26 mouse cellular contexts compared by ENCODE assay signal in the genomic region with DNA sequence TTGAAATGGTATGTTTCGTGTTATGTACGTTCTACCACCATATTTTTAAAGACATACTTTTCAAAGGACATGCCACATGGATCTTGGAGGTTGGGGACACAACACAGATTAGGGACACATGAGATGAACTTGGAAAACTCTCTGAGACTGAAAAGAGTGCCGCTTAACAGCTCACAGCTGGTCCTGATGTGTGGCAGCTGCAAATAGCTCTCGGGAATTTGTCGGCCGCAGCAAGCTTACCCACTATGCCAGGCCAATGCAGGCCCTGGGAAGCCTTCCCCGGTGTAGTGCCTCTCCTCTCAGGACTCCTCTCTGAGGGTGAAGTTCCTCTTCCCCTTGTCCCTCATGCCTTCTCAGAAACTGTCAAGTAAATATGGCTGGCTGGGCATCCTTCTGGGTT. TPM values are rescaled to one million over a fixed set of nuclear protein-coding genes. Genes with fewer than 3 reads are reported as not detected.
DNase-seq lines count a peak whose midpoint lies in the region; ATAC-seq and TF ChIP-seq lines count a peak whose summit lies in the region.
"Had no signal": no experiment of that assay in that cellular context is flagged by ENCODE, and none has a peak within 500 bp of the region (broad histone marks: within the 10 kb centered on the region; RNA-seq: fewer than 3 reads in every experiment).

No protein-coding gene starts in this region.

- no peak overlapping the region for H3K4me3 ChIP-seq in heart, embryonic 10.5 days
- H3K4me3 ChIP-seq in heart, embryonic 12.5 days, result no peak overlapping the region
- H3K4me3 ChIP-seq in spleen, adult 2 months (ENCODE audit: extremely low read depth, insufficient read depth, insufficient read length), result no peak overlapping the region
- no peak overlapping the region for H3K4me3 ChIP-seq in hindbrain, embryonic 13.5 days
- H3K4me3 ChIP-seq: erythroblast, embryonic 14.5 days; forebrain, embryonic 13.5 days; intestine, embryonic 15.5 days; limb, embryonic 10.5 days; midbrain, embryonic 10.5 days; myocyte had no signal

- no peaks in the 10 kb centered on the region for H3K9me3 ChIP-seq in heart, embryonic 10.5 days
- no peaks in the 10 kb centered on the region for H3K9me3 ChIP-seq in heart, embryonic 12.5 days (replicated peaks)
- no peaks in the 10 kb centered on the region for H3K9me3 ChIP-seq in hindbrain, embryonic 13.5 days
- H3K9me3 ChIP-seq: forebrain, embryonic 13.5 days; G1E; intestine, embryonic 15.5 days; limb, embryonic 10.5 days; midbrain, embryonic 10.5 days had no signal

- ATAC-seq in heart, embryonic 12.5 days (ENCODE audit: insufficient number of reproducible peaks, low FRiP score), result no peak
- no peak for ATAC-seq in hindbrain, embryonic 13.5 days (ENCODE audit: low FRiP score)
- ATAC-seq: forebrain, embryonic 13.5 days; hindbrain, embryonic 16.5 days; intestine, embryonic 15.5 days; midbrain, embryonic 16.5 days; Patski had no signal

- no peak overlapping the region for H3K4me2 ChIP-seq in heart, embryonic 12.5 days
- no peak overlapping the region for H3K4me2 ChIP-seq in hindbrain, embryonic 13.5 days
- H3K4me2 ChIP-seq: forebrain, embryonic 13.5 days; intestine, embryonic 15.5 days had no signal

- TF ChIP-seq POLR2A in spleen, adult 2 months (IDR thresholded peaks at IDR 0.05; ENCODE audit: low read depth, low read length), result no peak

- peaks cover 10% of the 10 kb centered on the region; the same call in 1 of the 2 replicates for H3K36me3 ChIP-seq in heart, embryonic 10.5 days
- peaks cover 12% of the 10 kb centered on the region for H3K36me3 ChIP-seq in heart, embryonic 12.5 days
- no peaks in the 10 kb centered on the region for H3K36me3 ChIP-seq in spleen, adult 2 months (ENCODE audit: control insufficient read depth, insufficient read depth, low read length)
- H3K36me3 ChIP-seq in hindbrain, embryonic 13.5 days, result peaks cover 14% of the 10 kb centered on the region
- H3K36me3 ChIP-seq: intestine, embryonic 15.5 days had no signal

- H3K27me3 ChIP-seq in heart, embryonic 10.5 days (ENCODE audit: insufficient read depth, poor library complexity, severe bottlenecking), result no peaks in the 10 kb centered on the region
- H3K27me3 ChIP-seq in heart, embryonic 12.5 days (replicated peaks), result no peaks in the 10 kb centered on the region
- no peaks in the 10 kb centered on the region for H3K27me3 ChIP-seq in spleen, adult 2 months (ENCODE audit: control insufficient read depth, insufficient read depth, low read length)
- no peaks in the 10 kb centered on the region for H3K27me3 ChIP-seq in hindbrain, embryonic 13.5 days
- H3K27me3 ChIP-seq: CH12.LX; forebrain, embryonic 13.5 days; intestine, embryonic 15.5 days; Patski had no signal

- 0 out of 2 replicates have a peak overlapping the region, but pooled peaks have one; percentile 25 for H3K27ac ChIP-seq in heart, embryonic 10.5 days
- no peak overlapping the region for H3K27ac ChIP-seq in heart, embryonic 12.5 days (ENCODE audit: poor library complexity, severe bottlenecking)
- H3K27ac ChIP-seq in spleen, adult 2 months (ENCODE audit: insufficient read depth, low read length), result peak overlapping the region; percentile 57; the same call in 1 of the 2 replicates
- H3K27ac ChIP-seq in hindbrain, embryonic 13.5 days, result no peak overlapping the region
- H3K27ac ChIP-seq: forebrain, embryonic 13.5 days; intestine, embryonic 15.5 days; limb, embryonic 10.5 days; midbrain, embryonic 10.5 days had no signal

- no peak overlapping the region for H3K9ac ChIP-seq in heart, embryonic 12.5 days
- no peak overlapping the region for H3K9ac ChIP-seq in hindbrain, embryonic 13.5 days
- H3K9ac ChIP-seq: forebrain, embryonic 13.5 days; intestine, embryonic 15.5 days had no signal

- 65% methylated on average over 7 of the region's 7 CpGs for WGBS in heart, embryonic 10.5 days
- WGBS in heart, embryonic 12.5 days, result 66% methylated on average over 7 of the region's 7 CpGs
- 54% methylated on average over 7 of the region's 7 CpGs for WGBS in spleen, adult 2 months
- 83% methylated on average over 7 of the region's 7 CpGs for WGBS in hindbrain, embryonic 13.5 days

- no peak for TF ChIP-seq CTCF in spleen, adult 2 months (IDR thresholded peaks at IDR 0.05; ENCODE audit: extremely low read depth, insufficient read depth, insufficient read length, insufficient replicate concordance)

- no peak for DNase-seq in heart, embryonic 10.5 days (ENCODE audit: low spot score)
- DNase-seq in spleen, adult 2 months (ENCODE audit: low read depth in 1 of 2, low spot score in 2 of 2), result no peak
- DNase-seq in spleen, adult 12 weeks (ENCODE audit: low spot score), result no peak
- DNase-seq in lung, postnatal 14 days, result peak; percentile 51
- no peak for DNase-seq in ovary, postnatal 14 days (ENCODE audit: low spot score)
- DNase-seq: adrenal gland, postnatal 36 days; cerebellum, adult 11 months; cerebellum, adult 9-11 months; gastrocnemius, postnatal 10 days; heart, adult 18-20 months; kidney, adult 9 months; kidney, postnatal 14 days; right cerebral cortex, adult 18-20 months had no signal

- H3K4me1 ChIP-seq in heart, embryonic 10.5 days, result peaks cover 53% of the 10 kb centered on the region
- H3K4me1 ChIP-seq in heart, embryonic 12.5 days (replicated peaks), result peaks cover 52% of the 10 kb centered on the region
- H3K4me1 ChIP-seq in spleen, adult 2 months (ENCODE audit: control insufficient read depth, insufficient read depth, insufficient read length), result peaks cover 14% of the 10 kb centered on the region
- no peaks in the 10 kb centered on the region; the same call in 1 of the 2 replicates for H3K4me1 ChIP-seq in hindbrain, embryonic 13.5 days (replicated peaks)
- H3K4me1 ChIP-seq: forebrain, embryonic 13.5 days; intestine, embryonic 15.5 days had no signal

RNA-seq across cellular contexts. Expression of a gene that starts 8.3 kb away (rescaled TPM):
- polyA plus RNA-seq in heart, embryonic 10.5 days (2016; fragmentation: Nextera tagmentation; extraction: Ambion mirVana), result 22.5 and 26.0 TPM in 2 replicates
- 17.7 and 18.4 TPM in 2 replicates for polyA plus RNA-seq in heart, embryonic 12.5 days (2016; fragmentation: Nextera tagmentation; extraction: Ambion mirVana)
- polyA plus RNA-seq in spleen, adult 2 months (2012; rRNA removed), result 4.9 and 5.7 TPM in 2 replicates
- polyA plus RNA-seq in hindbrain, embryonic 13.5 days (2015; fragmentation: Nextera tagmentation; extraction: Ambion mirVana), result 20.2 and 21.5 TPM in 2 replicates

RNA-seq across cellular contexts. Expression of a gene that starts 10.9 kb away (rescaled TPM):
- 0.53 and 0.62 TPM in 2 replicates for polyA plus RNA-seq in heart, embryonic 10.5 days (2016; fragmentation: Nextera tagmentation; extraction: Ambion mirVana)
- polyA plus RNA-seq in heart, embryonic 12.5 days (2016; fragmentation: Nextera tagmentation; extraction: Ambion mirVana), result 0.39 and 0.46 TPM in 2 replicates
- 0.82 and 1.1 TPM in 2 replicates for polyA plus RNA-seq in spleen, adult 2 months (2012; rRNA removed)
- 0.78 and 0.92 TPM in 2 replicates for polyA plus RNA-seq in hindbrain, embryonic 13.5 days (2015; fragmentation: Nextera tagmentation; extraction: Ambion mirVana)
- polyA plus RNA-seq: erythroblast, embryonic 14.5 days had no signal

RNA-seq across cellular contexts. Expression of a gene that starts 28.9 kb away (rescaled TPM):
- polyA plus RNA-seq in heart, embryonic 10.5 days (2016; fragmentation: Nextera tagmentation; extraction: Ambion mirVana), result 68.4 and 77.5 TPM in 2 replicates
- polyA plus RNA-seq in heart, embryonic 12.5 days (2016; fragmentation: Nextera tagmentation; extraction: Ambion mirVana), result 72.3 and 78.7 TPM in 2 replicates
- 26.9 and 32.5 TPM in 2 replicates for polyA plus RNA-seq in spleen, adult 2 months (2012; rRNA removed)
- polyA plus RNA-seq in hindbrain, embryonic 13.5 days (2015; fragmentation: Nextera tagmentation; extraction: Ambion mirVana), result 173 and 174 TPM in 2 replicates

RNA-seq across cellular contexts. Expression of a gene that starts 37.3 kb away (rescaled TPM):
- polyA plus RNA-seq in heart, embryonic 10.5 days (2016; fragmentation: Nextera tagmentation; extraction: Ambion mirVana), result 2.4 and 6.6 TPM in 2 replicates
- 23.7 and 26.3 TPM in 2 replicates for polyA plus RNA-seq in heart, embryonic 12.5 days (2016; fragmentation: Nextera tagmentation; extraction: Ambion mirVana)
- polyA plus RNA-seq in spleen, adult 2 months (2012; rRNA removed), result 188 and 204 TPM in 2 replicates
- polyA plus RNA-seq in hindbrain, embryonic 13.5 days (2015; fragmentation: Nextera tagmentation; extraction: Ambion mirVana), result 9.3 and 12.6 TPM in 2 replicates

RNA-seq across cellular contexts. Expression of a gene that starts 41.0 kb away (rescaled TPM):
- 152 and 312 TPM in 2 replicates for polyA plus RNA-seq in heart, embryonic 10.5 days (2016; fragmentation: Nextera tagmentation; extraction: Ambion mirVana)
- 218 TPM in 2 replicates for polyA plus RNA-seq in heart, embryonic 12.5 days (2016; fragmentation: Nextera tagmentation; extraction: Ambion mirVana)
- 128 and 216 TPM in 2 replicates for polyA plus RNA-seq in spleen, adult 2 months (2012; rRNA removed)
- 1.00 and 1.0 TPM in 2 replicates for polyA plus RNA-seq in hindbrain, embryonic 13.5 days (2015; fragmentation: Nextera tagmentation; extraction: Ambion mirVana)
- polyA plus RNA-seq: G1E had no signal

Comparison
In these comparisons a context has a peak if more than half of its experiments do, and no peak if none do; other contexts are left out.
1. H3K27ac ChIP-seq: peak in heart, embryonic 10.5 days (single experiment) and spleen, adult 2 months (single experiment); none in heart, embryonic 12.5 days (single experiment) and hindbrain, embryonic 13.5 days (single experiment).